Mouse (Mus musculus): ENCODE results near the gene Gm10801. TPM values are rescaled to one million over a fixed set of nuclear protein-coding genes. Genes with fewer than 3 reads are reported as not detected.

Gene Gm10801
- not detected for polyA plus RNA-seq (2014; fragmentation: Illumina TruSeq; extraction: RNeasy Lipid Tissue Mini Kit (QIAGEN cat#74804); ENCODE audit: low read depth, low replicate concordance)

GRCm38 (mm10) chr2:98661937-98662336, at the start of gene Gm10801:
Gm10801 (plus strand) TSS chr2:98662237.

GRCm38 (mm10) chr2:98667201-98667600, 5.2 kb downstream of the Gm10801 start, which contains the start of gene Gm10800:
Gm10800 (minus strand) TSS chr2:98667301.

Other genes with a start within 250 kb of the Gm10801 start
- not detected for gene Gm10800, start 5.1 kb downstream of the Gm10801 start, polyA plus RNA-seq (2014; fragmentation: Illumina TruSeq; extraction: RNeasy Lipid Tissue Mini Kit (QIAGEN cat#74804); ENCODE audit: low read depth, low replicate concordance)

Measured in adrenal gland, adult 10 weeks (tissue).